Mouse (Mus musculus) left cerebral cortex, adult 9 months (tissue): ENCODE data around the gene Clmp.
"Not testable (repeated sequence)": the region's sequence is repeated elsewhere in the genome, so short reads cannot be mapped to it uniquely, and the experiment has no call there.

ENCODE experiments used
- DNase-seq, 2 experiments: peaks; one replicate each; pipeline ENCODE4 v3.0.0; 2022; ENCODE audit warnings: low spot score in 2 of 2

Gene Clmp

GRCm38 (mm10) chr9:40800675-40801612, 115.2 kb downstream of the Clmp start, which contains the start of gene Hspa8:
Hspa8 (plus strand) TSS chr9:40800984.
- peak; percentile 100 for DNase-seq

GRCm38 (mm10) chr9:40801614-40802532, 116.1 kb downstream of the Clmp start:
- DNase-seq = not testable (repeated sequence)

GRCm38 (mm10) chr9:40802533-40802875, 116.7 kb downstream of the Clmp start:
- DNase-seq = not testable (repeated sequence)

GRCm38 (mm10) chr9:40804576-40804975, 118.8 kb downstream of the Clmp start:
- not testable (repeated sequence) for DNase-seq

GRCm38 (mm10) chr9:40805263-40805662, 119.5 kb downstream of the Clmp start:
- DNase-seq = peak; percentile 55 to 83

- DNase-seq = no peak
These were observed 120.9 kb downstream of the Clmp start for GRCm38 (mm10) chr9:40806440-40807288.

- no peak for DNase-seq
These were observed 121.6 kb downstream of the Clmp start for GRCm38 (mm10) chr9:40807289-40807920.

GRCm38 (mm10) chr9:40808061-40808906, 122.5 kb downstream of the Clmp start:
- no peak for DNase-seq

GRCm38 (mm10) chr9:40808907-40809280, 123.1 kb downstream of the Clmp start:
- DNase-seq = no peak

- no peak for DNase-seq
These were observed 126.1 kb downstream of the Clmp start for GRCm38 (mm10) chr9:40811860-40812259.

GRCm38 (mm10) chr9:40814060-40814459, 128.3 kb downstream of the Clmp start:
- no peak for DNase-seq

GRCm38 (mm10) chr9:40817325-40818028, 131.7 kb downstream of the Clmp start:
- DNase-seq = no peak

GRCm38 (mm10) chr9:40825601-40826000, 139.8 kb downstream of the Clmp start:
- DNase-seq = no peak

GRCm38 (mm10) chr9:40827366-40827765, 141.6 kb downstream of the Clmp start:
- DNase-seq = no peak

- peak in 1 of 2 experiments; percentile 77 for DNase-seq
These were observed 148.8 kb downstream of the Clmp start for GRCm38 (mm10) chr9:40834569-40834968.
